Mouse (Mus musculus) forebrain, embryonic 14.5 days (tissue): Measurements from ENCODE around the gene Scn4a. TPM values are rescaled to one million over a fixed set of nuclear protein-coding genes. Genes with fewer than 3 reads are reported as not detected.
A peak's percentile ranks its signal among the peaks of the same experiment; 100 is the strongest.

Experiments used
- ATAC-seq: fragments of 200-750 bp; cut with Nextera tagmentation; 2 replicates; pipeline ENCODE4 v1.8.0; 2017; ENCODE audit warnings: mild to moderate bottlenecking, moderate library complexity
- DNase-seq: peaks from one replicate; pipeline ENCODE4 v3.0.0-alpha.2; 2015; ENCODE audit warnings: low spot score
- H3K27ac ChIP-seq: fragments of 300-500 bp; sonication (generic); 2 replicates; pipeline ENCODE4 v1.5.1; 2014; ENCODE audit warnings: low read depth, mild to moderate bottlenecking, control low read depth, low read length, moderate library complexity
- H3K27me3 ChIP-seq: fragments of 300-500 bp; sonication (generic); replicated peaks from 2 replicates; pipeline ENCODE4 v1.6.1; 2014; ENCODE audit warnings: low read length, control low read depth, mixed read lengths; ENCODE audit not compliant: control insufficient read depth, insufficient read depth
- H3K36me3 ChIP-seq: fragments of 300-500 bp; sonication (generic); 2 replicates; pipeline ENCODE4 v1.6.1; 2014; ENCODE audit warnings: low read length, control low read depth; ENCODE audit not compliant: control insufficient read depth, insufficient read depth
- H3K4me1 ChIP-seq: fragments of 300-500 bp; sonication (generic); 2 replicates; pipeline ENCODE4 v1.6.1; 2014; ENCODE audit warnings: antibody characterized with exemption, low read length, control low read depth; ENCODE audit not compliant: control insufficient read depth, insufficient read depth
- H3K4me2 ChIP-seq: fragments of 300-500 bp; sonication (generic); 2 replicates; pipeline ENCODE4 v1.6.1; 2014; ENCODE audit warnings: mild to moderate bottlenecking, control low read depth, low read length
- H3K4me3 ChIP-seq: fragments of 300-500 bp; sonication (generic); 2 replicates; pipeline ENCODE4 v1.5.1; 2014; ENCODE audit warnings: low read depth, low read length, control low read depth
- H3K9ac ChIP-seq: fragments of 300-500 bp; sonication (generic); 2 replicates; pipeline ENCODE4 v1.6.1; 2014; ENCODE audit warnings: mild to moderate bottlenecking, low read length, control low read depth, moderate library complexity
- H3K9me3 ChIP-seq: fragments of 300-500 bp; sonication (generic); replicated peaks from 2 replicates; pipeline ENCODE4 v1.6.1; 2016; ENCODE audit warnings: low read length, control low read depth, mixed read lengths; ENCODE audit not compliant: control insufficient read depth
- WGBS: fragments of 180-500 bp; shearing (Covaris S2); extraction: QIAGEN DNeasy Blood & Tissue Kit; methylation state at CpG from one replicate; pipeline ENCODE4 v1.1.7; 2014; 5-methylcytosine and 5-hydroxymethylcytosine counted together
- polyA plus RNA-seq: library from polyadenylated mRNA; unstranded; fragments of >200 nt; fragmentation: Nextera tagmentation; extraction: Ambion mirVana; gene quantifications from 2 replicates; pipeline ENCODE4 v1.2.1, GENCODE M21; 2014

Gene Scn4a
- polyA plus RNA-seq, 1 experiment from 2014 or later = not detected

- H3K4me1 ChIP-seq = peaks cover 11% of the 10 kb centered on the region
- 11% methylated on average over 25 of the region's 25 CpGs for WGBS
- no peak within 1 kb of the TSS for H3K27ac ChIP-seq
- ATAC-seq = peak; percentile 44
- no peak within 1 kb of the TSS for H3K4me3 ChIP-seq
- H3K27me3 ChIP-seq = no peaks in the 10 kb centered on the region
- peak within 1 kb of the TSS; percentile 43 for H3K4me2 ChIP-seq
- DNase-seq = peak; percentile 97
- H3K36me3 ChIP-seq = no peaks in the 10 kb centered on the region
- no peaks in the 10 kb centered on the region for H3K9me3 ChIP-seq
- no peak within 1 kb of the TSS for H3K9ac ChIP-seq
Observed at GRCm38 (mm10) chr11:106276454-106276853, 76.6 kb downstream of the Scn4a start, which contains the start of gene Tcam1. Tcam1 (plus strand) TSS chr11:106276672.

- Histone ChIP-seq H3K27ac (no peak overlapping the region), H3K36me3 (no peaks in the 10 kb centered on the region), H3K4me3 (no peak overlapping the region), H3K9ac (no peak overlapping the region), H3K4me2 (no peak overlapping the region), H3K9me3 (no peaks in the 10 kb centered on the region), H3K27me3 (no peaks in the 10 kb centered on the region), H3K4me1 (peaks cover 18% of the 10 kb centered on the region)
- WGBS = 85% methylated on average over 7 of the region's 7 CpGs
- DNase-seq = no peak
- no peak for ATAC-seq
Observed at GRCm38 (mm10) chr11:106274971-106275411, 78.1 kb downstream of the Scn4a start.

DNA sequence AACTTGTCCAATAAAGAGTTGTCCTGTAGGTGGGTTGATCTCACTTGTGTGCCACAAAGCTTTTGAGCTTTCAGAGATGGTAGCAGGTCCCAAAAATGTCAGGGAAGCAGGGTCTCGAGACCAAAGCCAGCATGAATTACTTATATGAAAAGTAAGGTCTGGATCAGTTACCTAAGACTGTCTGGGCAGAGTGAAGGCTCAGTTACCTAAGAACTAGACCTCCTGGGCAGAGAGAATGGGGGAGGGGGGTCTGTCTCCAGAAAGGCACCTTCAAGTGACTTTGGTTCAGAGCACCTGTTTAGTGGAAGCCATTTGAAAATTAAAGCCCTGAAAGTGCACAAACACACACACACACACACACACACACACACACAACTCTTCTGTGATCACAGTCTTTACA, 78.7 kb downstream of the Scn4a start:
- peaks cover 18% of the 10 kb centered on the region for H3K4me1 ChIP-seq
- no peaks in the 10 kb centered on the region for H3K9me3 ChIP-seq
- ATAC-seq = no peak
- no peak overlapping the region for H3K9ac ChIP-seq
- WGBS = 92% methylated on average over 1 of the region's 1 CpGs
- DNase-seq = no peak
- H3K27ac ChIP-seq = no peak overlapping the region
- H3K4me3 ChIP-seq = no peak overlapping the region
- no peaks in the 10 kb centered on the region for H3K36me3 ChIP-seq
- H3K27me3 ChIP-seq = no peaks in the 10 kb centered on the region
- H3K4me2 ChIP-seq = no peak overlapping the region

- Histone ChIP-seq H3K36me3 (no peaks in the 10 kb centered on the region), H3K27me3 (no peaks in the 10 kb centered on the region), H3K4me3 (no peak overlapping the region; the same call in 1 of the 2 replicates), H3K9ac (no peak overlapping the region), H3K4me1 (peaks cover 22% of the 10 kb centered on the region), H3K9me3 (no peaks in the 10 kb centered on the region), H3K4me2 (no peak overlapping the region), H3K27ac (no peak overlapping the region)
- WGBS = 98% methylated on average over 6 of the region's 6 CpGs
- DNase-seq (no peak), ATAC-seq (no peak)
Observed at GRCm38 (mm10) chr11:106273811-106274210, 79.3 kb downstream of the Scn4a start.

- no peaks in the 10 kb centered on the region for H3K9me3 ChIP-seq
- H3K27ac ChIP-seq = peak overlapping the region; percentile 33; the same call in 1 of the 2 replicates
- H3K9ac ChIP-seq = peak overlapping the region; percentile 62
- no peaks in the 10 kb centered on the region for H3K27me3 ChIP-seq
- DNase-seq (no peak), ATAC-seq (peak; percentile 27)
- H3K4me2 ChIP-seq = peak overlapping the region; percentile 79
- H3K4me1 ChIP-seq = peaks cover 26% of the 10 kb centered on the region
- no peaks in the 10 kb centered on the region for H3K36me3 ChIP-seq
- H3K4me3 ChIP-seq = peak overlapping the region; percentile 96
- 21% methylated on average over 16 of the region's 16 CpGs for WGBS
Observed at GRCm38 (mm10) chr11:106273311-106273684, 79.8 kb downstream of the Scn4a start.

GRCm38 (mm10) chr11:106272644-106273310, 80.3 kb downstream of the Scn4a start, which contains the start of gene Smarcd2:
Smarcd2 (minus strand) TSS chr11:106272972.
- Histone ChIP-seq H3K27me3 (no peaks in the 10 kb centered on the region), H3K9me3 (no peaks in the 10 kb centered on the region), H3K4me2 (peak within 1 kb of the TSS; percentile 79), H3K4me3 (peak within 1 kb of the TSS; percentile 96), H3K9ac (peak within 1 kb of the TSS; percentile 95), H3K27ac (peak within 1 kb of the TSS; percentile 88), H3K4me1 (peaks cover 32% of the 10 kb centered on the region), H3K36me3 (no peaks in the 10 kb centered on the region)
- WGBS = under 1% methylated on average over 72 of the region's 72 CpGs
- ATAC-seq (peak; percentile 92), DNase-seq (peak; percentile 99)

DNA sequence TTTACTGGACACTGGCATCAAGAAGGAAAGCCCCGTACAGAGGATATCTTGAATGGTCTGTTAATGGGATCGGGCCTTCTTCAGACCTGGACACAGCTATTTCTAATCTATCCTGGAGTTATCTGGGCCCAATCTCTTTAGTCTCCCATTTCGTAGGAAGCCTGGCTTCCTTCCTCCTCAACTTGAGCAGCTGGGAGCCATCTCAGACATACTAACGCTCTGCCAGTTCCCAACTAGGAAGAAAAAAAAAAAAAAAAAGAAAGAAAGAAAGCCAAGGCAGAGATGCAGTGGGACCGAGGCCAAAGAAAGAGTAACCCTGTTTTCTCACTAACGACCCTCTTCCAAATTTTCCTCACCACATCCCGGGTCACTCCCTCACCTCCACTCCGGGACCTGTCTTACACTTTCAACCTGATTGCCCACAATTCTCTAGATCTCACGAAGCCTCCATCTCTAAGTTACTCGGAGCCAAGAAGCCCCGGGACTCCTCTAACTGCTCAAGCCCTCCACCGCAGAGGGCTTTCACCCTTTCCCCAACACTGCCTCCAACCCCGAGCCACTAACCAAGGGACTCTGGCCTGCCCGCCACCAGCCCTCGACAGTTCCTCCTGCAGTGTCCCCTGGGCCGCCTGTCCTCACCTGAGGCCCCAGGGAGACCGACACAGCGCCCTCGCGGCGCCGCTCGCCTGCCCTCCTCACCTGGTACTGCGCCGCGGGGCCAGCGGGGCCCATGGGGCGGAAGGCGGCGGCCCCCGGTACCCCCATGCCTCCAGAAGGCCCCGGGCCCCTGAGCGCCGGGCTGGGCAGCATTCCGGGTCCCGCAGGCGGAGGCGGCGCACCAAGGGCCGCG, 81.1 kb downstream of the Scn4a start:
- Histone ChIP-seq H3K9me3 (no peaks in the 10 kb centered on the region), H3K4me2 (peak overlapping the region; percentile 79), H3K9ac (peak overlapping the region; percentile 95), H3K36me3 (no peaks in the 10 kb centered on the region; the same call in 1 of the 2 replicates), H3K4me3 (peak overlapping the region; percentile 96), H3K27ac (peak overlapping the region; percentile 88), H3K27me3 (no peaks in the 10 kb centered on the region), H3K4me1 (peaks cover 32% of the 10 kb centered on the region)
- ATAC-seq (no peak; the same call in 1 of the 2 replicates), DNase-seq (peak; percentile 46)
- WGBS = 2% methylated on average over 38 of the region's 41 CpGs

DNA sequence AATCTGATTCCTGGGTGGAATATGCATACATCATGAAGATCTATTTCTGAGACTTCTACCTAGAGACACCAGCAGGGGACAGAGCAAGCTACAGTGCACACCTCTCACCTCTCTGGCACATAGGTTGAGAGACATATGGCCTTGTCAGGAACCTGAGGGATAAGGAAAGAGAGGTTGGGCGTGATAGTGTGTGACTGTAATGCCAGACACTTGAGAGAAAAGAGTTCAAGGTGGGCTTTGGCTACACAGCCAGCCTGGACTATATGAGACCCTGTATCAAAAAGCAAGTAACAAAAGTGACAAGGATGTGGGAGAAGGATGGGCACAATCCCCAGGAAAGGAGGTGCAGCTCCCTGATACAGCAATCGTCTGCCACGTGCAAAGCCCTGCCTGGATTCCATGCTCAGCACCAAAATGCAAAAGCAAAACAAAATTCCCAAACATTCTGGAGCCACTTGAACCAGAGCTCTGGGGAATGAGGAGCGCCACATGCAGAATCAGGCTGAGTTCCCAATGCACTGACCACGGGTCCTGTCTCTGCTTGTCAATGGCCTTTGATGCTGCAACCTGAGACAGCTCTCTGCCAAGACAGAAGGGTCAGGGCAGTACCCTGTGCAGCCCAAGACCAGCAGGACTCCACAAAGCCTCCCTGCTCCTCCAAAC, 81.8 kb downstream of the Scn4a start:
- H3K9me3 ChIP-seq = no peaks in the 10 kb centered on the region
- ATAC-seq = no peak
- H3K27me3 ChIP-seq = no peaks in the 10 kb centered on the region
- H3K4me1 ChIP-seq = peaks cover 30% of the 10 kb centered on the region
- no peak for DNase-seq
- 0 out of 2 replicates have a peak overlapping the region, but pooled peaks have one; percentile 88 for H3K27ac ChIP-seq
- H3K9ac ChIP-seq = peak overlapping the region; percentile 95
- WGBS = 38% methylated on average over 5 of the region's 5 CpGs
- peaks cover 7% of the 10 kb centered on the region for H3K36me3 ChIP-seq
- H3K4me3 ChIP-seq = peak overlapping the region; percentile 96
- H3K4me2 ChIP-seq = peak overlapping the region; percentile 79
